Mouse (Mus musculus) liver, embryonic 14.5 days (tissue): ENCODE results near the gene Men1. TPM values are rescaled to one million over a fixed set of nuclear protein-coding genes. Genes with fewer than 3 reads are reported as not detected.

Experiments
- ATAC-seq: fragments of 200-750 bp; cut with Nextera tagmentation; 2 replicates; pipeline ENCODE4 v1.8.0; 2017; ENCODE audit warnings: moderate number of reproducible peaks, mild to moderate bottlenecking, moderate library complexity; ENCODE audit not compliant: insufficient read depth
- DNase-seq, 3 experiments: peaks; one replicate each; pipeline ENCODE4 v3.0.0-alpha.2; 2012 to 2013; ENCODE audit warnings: low read depth in 3 of 3, low spot score in 3 of 3
- H3K27ac ChIP-seq: fragments of 300-500 bp; sonication (generic); 2 replicates; pipeline ENCODE4 v1.5.1; 2014; ENCODE audit warnings: moderate library complexity, mild to moderate bottlenecking, control low read depth, inconsistent platforms
- H3K27me3 ChIP-seq: fragments of 300-500 bp; sonication (generic); 2 replicates; pipeline ENCODE4 v1.6.1; 2014; ENCODE audit warnings: mild to moderate bottlenecking, low read length, moderate library complexity; ENCODE audit not compliant: control insufficient read depth, insufficient read depth
- H3K36me3 ChIP-seq: fragments of 300-500 bp; sonication (generic); replicated peaks from 2 replicates; pipeline ENCODE4 v1.6.1; 2014; ENCODE audit warnings: low read depth; ENCODE audit not compliant: control insufficient read depth, insufficient read depth
- H3K4me1 ChIP-seq, 2 experiments: fragments of 200-500 bp in 1 of 2; fragments of 300-500 bp in 1 of 2; sonication (generic) in 1 of 2; replicated peaks; 2 replicates each; pipeline ENCODE4 v1.6.1; 2012 to 2014; ENCODE audit warnings: antibody characterized with exemption in 1 of 2, inconsistent platforms in 1 of 2, low read length in 1 of 2; ENCODE audit not compliant: control insufficient read depth in 2 of 2, insufficient read depth in 2 of 2
- H3K4me2 ChIP-seq: fragments of 300-500 bp; sonication (generic); 2 replicates; pipeline ENCODE4 v1.6.1; 2014; ENCODE audit warnings: low read depth, mild to moderate bottlenecking, control low read depth, moderate library complexity
- H3K4me3 ChIP-seq, 2 experiments: fragments of 200-500 bp in 1 of 2; fragments of 300-500 bp in 1 of 2; sonication (generic) in 1 of 2; 2 replicates each; pipeline ENCODE4 v1.5.1; 2012 to 2014; ENCODE audit warnings: low read depth in 2 of 2, low read length in 2 of 2, mild to moderate bottlenecking in 2 of 2, control low read depth in 1 of 2, inconsistent platforms in 1 of 2, moderate library complexity in 1 of 2; ENCODE audit not compliant: insufficient read depth in 1 of 2
- H3K9ac ChIP-seq: fragments of 300-500 bp; sonication (generic); replicated peaks from 2 replicates; pipeline ENCODE4 v1.6.1; 2014; ENCODE audit warnings: mild to moderate bottlenecking, control low read depth, moderate library complexity
- H3K9me3 ChIP-seq: fragments of 300-500 bp; sonication (generic); 2 replicates; pipeline ENCODE4 v1.6.1; 2016; ENCODE audit warnings: low read length, mixed read lengths; ENCODE audit not compliant: control insufficient read depth
- CTCF ChIP-seq: IDR thresholded peaks from 2 replicates; pipeline ENCODE4 v1.5.1; 2016; ENCODE audit warnings: antibody characterized with exemption, low read depth, control low read depth
- EP300 ChIP-seq: IDR thresholded peaks from 2 replicates; pipeline ENCODE4 v1.6.1; 2016; ENCODE audit warnings: antibody characterized with exemption, low read depth
- WGBS: fragments of 180-500 bp; shearing (Covaris S2); extraction: QIAGEN DNeasy Blood & Tissue Kit; methylation state at CpG from one replicate; pipeline ENCODE4 v1.1.7; 2014; ENCODE audit not compliant: insufficient replicate concordance; 5-methylcytosine and 5-hydroxymethylcytosine counted together
- microRNA-seq: library from miRNA; unstranded; fragments of <30 nt; microRNA quantifications from one replicate; pipeline ENCODE4, GENCODE M21; 2016
- polyA plus RNA-seq, 2 experiments: library from polyadenylated mRNA; depleted of rRNA in 1 of 2; stranded (reverse) in 1 of 2; unstranded in 1 of 2; fragments of >200 nt; fragmentation: Nextera tagmentation in 1 of 2; extraction: Ambion mirVana in 1 of 2; gene quantifications; 2 replicates each; pipeline versions ENCODE4 v1.2.1 to v1.2.3; 2012 to 2014

Gene Men1
- polyA plus RNA-seq, 2 experiments: 12.5 to 20.4 TPM

GRCm38 (mm10) chr19:6390251-6390650, 55.5 kb downstream of the Men1 start:
- Histone ChIP-seq H3K27ac (no peak overlapping the region), H3K4me1 (peaks cover 0 to 2% of the 10 kb centered on the region in 2 experiments; a peak in 2 of 4 replicates), H3K4me2 (no peak overlapping the region), H3K9me3 (no peaks in the 10 kb centered on the region), H3K27me3 (no peaks in the 10 kb centered on the region), H3K4me3 (no peak overlapping the region), H3K36me3 (no peaks in the 10 kb centered on the region), H3K9ac (no peak overlapping the region)
- ATAC-seq (no peak), DNase-seq (no peak)
- no peak for TF ChIP-seq EP300
- TF ChIP-seq CTCF: no peak
- WGBS: 51% methylated on average over 6 of the region's 6 CpGs

Small RNA genes within 50 kb of the gene (microRNA-seq; reads per million reads assigned to microRNA genes)
- gene Mir6989: not detected

Other genes with a start within 250 kb of the Men1 start
- 17.6 and 23.1 TPM in 2 replicates for gene Cdca5, start 250.0 kb upstream of the Men1 start, polyA plus RNA-seq (2012; rRNA removed)
- gene Cdca5, start 250.0 kb upstream of the Men1 start, polyA plus RNA-seq (2014; fragmentation: Nextera tagmentation; extraction: Ambion mirVana): 30.9 and 33.7 TPM in 2 replicates
- 0.68 TPM in 1 of 2 replicates, not detected in the other for gene AC131692.1, start 240.6 kb upstream of the Men1 start, polyA plus RNA-seq (2012; rRNA removed)
- 0.22 TPM in 1 of 2 replicates, not detected in the other for gene AC131692.1, start 240.6 kb upstream of the Men1 start, polyA plus RNA-seq (2014; fragmentation: Nextera tagmentation; extraction: Ambion mirVana)
- 4.3 and 6.4 TPM in 2 replicates for gene Naaladl1, start 229.2 kb upstream of the Men1 start, polyA plus RNA-seq (2012; rRNA removed)
- gene Naaladl1, start 229.2 kb upstream of the Men1 start, polyA plus RNA-seq (2014; fragmentation: Nextera tagmentation; extraction: Ambion mirVana): 1.1 and 1.9 TPM in 2 replicates
- gene Sac3d1, start 216.3 kb upstream of the Men1 start, polyA plus RNA-seq (2012; rRNA removed): 18.4 and 25.5 TPM in 2 replicates
- 22.7 and 22.9 TPM in 2 replicates for gene Sac3d1, start 216.3 kb upstream of the Men1 start, polyA plus RNA-seq (2014; fragmentation: Nextera tagmentation; extraction: Ambion mirVana)
- 39.6 and 41.8 TPM in 2 replicates for gene Snx15, start 206.7 kb upstream of the Men1 start, polyA plus RNA-seq (2012; rRNA removed)
- gene Snx15, start 206.7 kb upstream of the Men1 start, polyA plus RNA-seq (2014; fragmentation: Nextera tagmentation; extraction: Ambion mirVana): 42.2 and 46.2 TPM in 2 replicates
- 0.35 and 0.57 TPM in 2 replicates for gene Batf2, start 194.0 kb upstream of the Men1 start, polyA plus RNA-seq (2012; rRNA removed)
- 0.09 TPM in 1 of 2 replicates, not detected in the other for gene Batf2, start 194.0 kb upstream of the Men1 start, polyA plus RNA-seq (2014; fragmentation: Nextera tagmentation; extraction: Ambion mirVana)
- 26.1 and 32.8 TPM in 2 replicates for gene Arl2, start 193.4 kb upstream of the Men1 start, polyA plus RNA-seq (2012; rRNA removed)
- 22.4 and 27.5 TPM in 2 replicates for gene Arl2, start 193.4 kb upstream of the Men1 start, polyA plus RNA-seq (2014; fragmentation: Nextera tagmentation; extraction: Ambion mirVana)
- gene Majin, start 150.6 kb upstream of the Men1 start, polyA plus RNA-seq (2012; rRNA removed): not detected in 2 replicates
- not detected in 2 replicates for gene Majin, start 150.6 kb upstream of the Men1 start, polyA plus RNA-seq (2014; fragmentation: Nextera tagmentation; extraction: Ambion mirVana)
- gene Gpha2, start 108.6 kb upstream of the Men1 start, polyA plus RNA-seq (2012; rRNA removed): not detected in 2 replicates
- not detected in 2 replicates for gene Gpha2, start 108.6 kb upstream of the Men1 start, polyA plus RNA-seq (2014; fragmentation: Nextera tagmentation; extraction: Ambion mirVana)
- 3.2 TPM in 2 replicates for gene Ppp2r5b, start 99.1 kb upstream of the Men1 start, polyA plus RNA-seq (2012; rRNA removed)
- 2.4 and 2.5 TPM in 2 replicates for gene Ppp2r5b, start 99.1 kb upstream of the Men1 start, polyA plus RNA-seq (2014; fragmentation: Nextera tagmentation; extraction: Ambion mirVana)
- gene Atg2a, start 93.3 kb upstream of the Men1 start, polyA plus RNA-seq (2012; rRNA removed): 5.0 and 5.4 TPM in 2 replicates
- gene Atg2a, start 93.3 kb upstream of the Men1 start, polyA plus RNA-seq (2014; fragmentation: Nextera tagmentation; extraction: Ambion mirVana): 4.1 and 4.4 TPM in 2 replicates
- gene Ehd1, start 58.3 kb upstream of the Men1 start, polyA plus RNA-seq (2012; rRNA removed): 65.3 and 81.6 TPM in 2 replicates
- gene Ehd1, start 58.3 kb upstream of the Men1 start, polyA plus RNA-seq (2014; fragmentation: Nextera tagmentation; extraction: Ambion mirVana): 38.0 and 49.6 TPM in 2 replicates
- gene Cdc42bpg, start 28.5 kb upstream of the Men1 start, polyA plus RNA-seq (2012; rRNA removed): 2.0 and 2.1 TPM in 2 replicates
- 0.32 and 0.33 TPM in 2 replicates for gene Cdc42bpg, start 28.5 kb upstream of the Men1 start, polyA plus RNA-seq (2014; fragmentation: Nextera tagmentation; extraction: Ambion mirVana)
- gene Map4k2, start 6.2 kb downstream of the Men1 start, polyA plus RNA-seq (2012; rRNA removed): 15.9 and 17.6 TPM in 2 replicates
- gene Map4k2, start 6.2 kb downstream of the Men1 start, polyA plus RNA-seq (2014; fragmentation: Nextera tagmentation; extraction: Ambion mirVana): 3.0 and 3.7 TPM in 2 replicates
- gene Sf1, start 28.7 kb downstream of the Men1 start, polyA plus RNA-seq (2012; rRNA removed): 57.4 and 60.9 TPM in 2 replicates
- gene Sf1, start 28.7 kb downstream of the Men1 start, polyA plus RNA-seq (2014; fragmentation: Nextera tagmentation; extraction: Ambion mirVana): 57.9 and 65.0 TPM in 2 replicates
- 1.2 TPM in 2 replicates for gene Pygm, start 49.4 kb downstream of the Men1 start, polyA plus RNA-seq (2012; rRNA removed)
- 1.2 and 1.3 TPM in 2 replicates for gene Pygm, start 49.4 kb downstream of the Men1 start, polyA plus RNA-seq (2014; fragmentation: Nextera tagmentation; extraction: Ambion mirVana)
- gene Rasgrp2, start 64.4 kb downstream of the Men1 start, polyA plus RNA-seq (2012; rRNA removed): 64.1 and 74.5 TPM in 2 replicates
- gene Rasgrp2, start 64.4 kb downstream of the Men1 start, polyA plus RNA-seq (2014; fragmentation: Nextera tagmentation; extraction: Ambion mirVana): 76.3 and 76.9 TPM in 2 replicates
- gene Nrxn2, start 83.8 kb downstream of the Men1 start, polyA plus RNA-seq (2012; rRNA removed): 0.46 and 0.74 TPM in 2 replicates
- 0.27 and 0.47 TPM in 2 replicates for gene Nrxn2, start 83.8 kb downstream of the Men1 start, polyA plus RNA-seq (2014; fragmentation: Nextera tagmentation; extraction: Ambion mirVana)
- not detected in 2 replicates for gene Slc22a12, start 208.1 kb downstream of the Men1 start, polyA plus RNA-seq (2012; rRNA removed)
- gene Slc22a12, start 208.1 kb downstream of the Men1 start, polyA plus RNA-seq (2014; fragmentation: Nextera tagmentation; extraction: Ambion mirVana): not detected in 2 replicates